Mouse (Mus musculus): ENCODE measurements around the gene Inafm1.

- TF ChIP-seq CTCF (conservative IDR thresholded peaks at IDR 0.05 in 1 of 2, IDR thresholded peaks at IDR 0.05 in 1 of 2; ENCODE audit: low read depth in 2 of 2, low read length in 2 of 2) (peak in 1 of 2 experiments; percentile 85; a peak in 2 of 4 replicates), ELF1 (IDR thresholded peaks at IDR 0.05; ENCODE audit: low read depth, low read length) (no peak), E2F4 (IDR thresholded peaks at IDR 0.05; ENCODE audit: insufficient replicate concordance, low read depth, low read length) (no peak)
These were observed 20.9 kb upstream of the Inafm1 start for GRCm38 (mm10) chr7:16294346-16294745.
